Mouse (Mus musculus) forebrain, embryonic 14.5 days (tissue): Measurements from ENCODE around the gene Ccer2. TPM values are rescaled to one million over a fixed set of nuclear protein-coding genes. Genes with fewer than 3 reads are reported as not detected.

Experiments used
- ATAC-seq: fragments of 200-750 bp; cut with Nextera tagmentation; 2 replicates; pipeline ENCODE4 v1.8.0; 2017; ENCODE audit warnings: mild to moderate bottlenecking, moderate library complexity
- DNase-seq: peaks from one replicate; pipeline ENCODE4 v3.0.0-alpha.2; 2015; ENCODE audit warnings: low spot score
- H3K27ac ChIP-seq: fragments of 300-500 bp; sonication (generic); 2 replicates; pipeline ENCODE4 v1.5.1; 2014; ENCODE audit warnings: low read depth, mild to moderate bottlenecking, control low read depth, low read length, moderate library complexity
- H3K27me3 ChIP-seq: fragments of 300-500 bp; sonication (generic); replicated peaks from 2 replicates; pipeline ENCODE4 v1.6.1; 2014; ENCODE audit warnings: low read length, control low read depth, mixed read lengths; ENCODE audit not compliant: control insufficient read depth, insufficient read depth
- H3K36me3 ChIP-seq: fragments of 300-500 bp; sonication (generic); 2 replicates; pipeline ENCODE4 v1.6.1; 2014; ENCODE audit warnings: low read length, control low read depth; ENCODE audit not compliant: control insufficient read depth, insufficient read depth
- H3K4me1 ChIP-seq: fragments of 300-500 bp; sonication (generic); 2 replicates; pipeline ENCODE4 v1.6.1; 2014; ENCODE audit warnings: antibody characterized with exemption, low read length, control low read depth; ENCODE audit not compliant: control insufficient read depth, insufficient read depth
- H3K4me2 ChIP-seq: fragments of 300-500 bp; sonication (generic); 2 replicates; pipeline ENCODE4 v1.6.1; 2014; ENCODE audit warnings: mild to moderate bottlenecking, control low read depth, low read length
- H3K4me3 ChIP-seq: fragments of 300-500 bp; sonication (generic); 2 replicates; pipeline ENCODE4 v1.5.1; 2014; ENCODE audit warnings: low read depth, low read length, control low read depth
- H3K9ac ChIP-seq: fragments of 300-500 bp; sonication (generic); 2 replicates; pipeline ENCODE4 v1.6.1; 2014; ENCODE audit warnings: mild to moderate bottlenecking, low read length, control low read depth, moderate library complexity
- H3K9me3 ChIP-seq: fragments of 300-500 bp; sonication (generic); replicated peaks from 2 replicates; pipeline ENCODE4 v1.6.1; 2016; ENCODE audit warnings: low read length, control low read depth, mixed read lengths; ENCODE audit not compliant: control insufficient read depth
- WGBS: fragments of 180-500 bp; shearing (Covaris S2); extraction: QIAGEN DNeasy Blood & Tissue Kit; methylation state at CpG from one replicate; pipeline ENCODE4 v1.1.7; 2014; 5-methylcytosine and 5-hydroxymethylcytosine counted together
- polyA plus RNA-seq: library from polyadenylated mRNA; unstranded; fragments of >200 nt; fragmentation: Nextera tagmentation; extraction: Ambion mirVana; gene quantifications from 2 replicates; pipeline ENCODE4 v1.2.1, GENCODE M21; 2014

Gene Ccer2
- polyA plus RNA-seq, 1 experiment from 2014 or later: not detected

- Histone ChIP-seq H3K27ac (peak overlapping the region; percentile 17; the same call in 1 of the 2 replicates), H3K36me3 (no peaks in the 10 kb centered on the region), H3K27me3 (no peaks in the 10 kb centered on the region), H3K9ac (no peak overlapping the region; the same call in 1 of the 2 replicates), H3K9me3 (no peaks in the 10 kb centered on the region), H3K4me2 (no peak overlapping the region), H3K4me1 (peaks cover 16% of the 10 kb centered on the region), H3K4me3 (no peak overlapping the region)
- no peak; the same call in 1 of the 2 replicates for ATAC-seq
- 12% methylated on average over 10 of the region's 10 CpGs for WGBS
- DNase-seq: peak; percentile 70
Measured at GRCm38 (mm10) chr7:28801901-28802670, 46.1 kb downstream of the Ccer2 start.

- ATAC-seq (no peak), DNase-seq (no peak)
- H3K36me3 ChIP-seq: no peaks in the 10 kb centered on the region
- H3K27ac ChIP-seq: peak overlapping the region; percentile 30; the same call in 1 of the 2 replicates
- H3K4me2 ChIP-seq: no peak overlapping the region
- H3K9ac ChIP-seq: peak overlapping the region; percentile 17; the same call in 1 of the 2 replicates
- no peaks in the 10 kb centered on the region for H3K27me3 ChIP-seq
- WGBS: 11% methylated on average over 10 of the region's 10 CpGs
- H3K4me3 ChIP-seq: no peak overlapping the region
- H3K4me1 ChIP-seq: peaks cover 20% of the 10 kb centered on the region
- H3K9me3 ChIP-seq: no peaks in the 10 kb centered on the region
Measured at GRCm38 (mm10) chr7:28802846-28803588, 47.0 kb downstream of the Ccer2 start.

- Histone ChIP-seq H3K4me2 (no peak overlapping the region), H3K4me1 (peaks cover 23% of the 10 kb centered on the region), H3K9me3 (no peaks in the 10 kb centered on the region), H3K27me3 (no peaks in the 10 kb centered on the region), H3K9ac (no peak overlapping the region), H3K27ac (no peak overlapping the region), H3K4me3 (no peak overlapping the region), H3K36me3 (no peaks in the 10 kb centered on the region)
- ATAC-seq (no peak), DNase-seq (no peak)
- 90% methylated on average over 4 of the region's 4 CpGs for WGBS
Measured at GRCm38 (mm10) chr7:28803756-28804155, 47.8 kb downstream of the Ccer2 start.

GRCm38 (mm10) chr7:28806869-28807268, 50.9 kb downstream of the Ccer2 start:
- Histone ChIP-seq H3K4me2 (no peak overlapping the region), H3K4me1 (peaks cover 20% of the 10 kb centered on the region), H3K4me3 (no peak overlapping the region), H3K27me3 (no peaks in the 10 kb centered on the region), H3K9ac (no peak overlapping the region), H3K9me3 (no peaks in the 10 kb centered on the region), H3K27ac (no peak overlapping the region), H3K36me3 (no peaks in the 10 kb centered on the region; the same call in 1 of the 2 replicates)
- no peak for ATAC-seq
- no peak for DNase-seq
- WGBS: 81% methylated on average over 4 of the region's 4 CpGs

- peaks cover 20% of the 10 kb centered on the region for H3K4me1 ChIP-seq
- H3K27ac ChIP-seq: peak overlapping the region; percentile 99; the same call in 1 of the 2 replicates
- no peaks in the 10 kb centered on the region for H3K27me3 ChIP-seq
- H3K4me3 ChIP-seq: peak overlapping the region; percentile 75
- peak overlapping the region; percentile 87 for H3K9ac ChIP-seq
- H3K4me2 ChIP-seq: peak overlapping the region; percentile 97
- whole genome bisulfite sequencing: 11% methylated on average over 6 of the region's 8 CpGs
- DNase-seq (no peak), ATAC-seq (no peak)
- no peaks in the 10 kb centered on the region for H3K9me3 ChIP-seq
- peaks cover 6% of the 10 kb centered on the region; the same call in 1 of the 2 replicates for H3K36me3 ChIP-seq
Measured at GRCm38 (mm10) chr7:28807641-28808220, 51.8 kb downstream of the Ccer2 start.

- peak; percentile 71 for DNase-seq
- H3K27ac ChIP-seq: peak within 1 kb of the TSS; percentile 99
- peak within 1 kb of the TSS; percentile 75 for H3K4me3 ChIP-seq
- no peaks in the 10 kb centered on the region for H3K27me3 ChIP-seq
- peak within 1 kb of the TSS; percentile 97 for H3K4me2 ChIP-seq
- peak; percentile 4 for ATAC-seq
- peaks cover 12% of the 10 kb centered on the region for H3K36me3 ChIP-seq
- H3K9ac ChIP-seq: peak within 1 kb of the TSS; percentile 87
- 4% methylated on average over 34 of the region's 35 CpGs for WGBS
- H3K9me3 ChIP-seq: no peaks in the 10 kb centered on the region
- H3K4me1 ChIP-seq: peaks cover 20% of the 10 kb centered on the region
Measured at GRCm38 (mm10) chr7:28808221-28808941, 52.4 kb downstream of the Ccer2 start, which contains the start of gene Hnrnpl. Gene Hnrnpl (plus strand): TSS chr7:28808541.

Other genes with a start within 250 kb of the Ccer2 start
- gene Ifnl2, start 245.7 kb upstream of the Ccer2 start, polyA plus RNA-seq: not detected in 2 replicates
- not detected in 2 replicates for gene Ifnl3, start 233.3 kb upstream of the Ccer2 start, polyA plus RNA-seq
- gene Sycn, start 215.3 kb upstream of the Ccer2 start, polyA plus RNA-seq: not detected in 2 replicates
- not detected in 2 replicates for gene Nccrp1, start 208.9 kb upstream of the Ccer2 start, polyA plus RNA-seq
- gene Samd4b, start 158.0 kb upstream of the Ccer2 start, polyA plus RNA-seq: 20.1 and 24.1 TPM in 2 replicates
- gene Pak4, start 158.0 kb upstream of the Ccer2 start, polyA plus RNA-seq: 12.6 and 16.0 TPM in 2 replicates
- not detected in 2 replicates for gene Acp7, start 124.8 kb upstream of the Ccer2 start, polyA plus RNA-seq
- gene Fbxo27, start 63.3 kb upstream of the Ccer2 start, polyA plus RNA-seq: 4.3 and 5.9 TPM in 2 replicates
- gene Fbxo17, start 39.4 kb upstream of the Ccer2 start, polyA plus RNA-seq: 3.0 and 3.4 TPM in 2 replicates
- 133 and 141 TPM in 2 replicates for gene Mrps12, start 14.4 kb upstream of the Ccer2 start, polyA plus RNA-seq
- gene Sars2, start 14.2 kb upstream of the Ccer2 start, polyA plus RNA-seq: 17.6 and 17.7 TPM in 2 replicates
- 110 and 115 TPM in 2 replicates for gene Sirt2, start 10.6 kb downstream of the Ccer2 start, polyA plus RNA-seq
- 61.0 and 62.4 TPM in 2 replicates for gene Nfkbib, start 11.3 kb downstream of the Ccer2 start, polyA plus RNA-seq
- 1.3 and 1.5 TPM in 2 replicates for gene Rinl, start 32.8 kb downstream of the Ccer2 start, polyA plus RNA-seq
- gene Hnrnpl, start 52.4 kb downstream of the Ccer2 start, polyA plus RNA-seq: 190 and 198 TPM in 2 replicates
- gene Ech1, start 69.0 kb downstream of the Ccer2 start, polyA plus RNA-seq: 103 and 107 TPM in 2 replicates
- 1.7 and 2.0 TPM in 2 replicates for gene Lgals4, start 77.7 kb downstream of the Ccer2 start, polyA plus RNA-seq
- gene Lgals7, start 107.7 kb downstream of the Ccer2 start, polyA plus RNA-seq: 2.4 and 4.2 TPM in 2 replicates
- 0.11 and 0.38 TPM in 2 replicates for gene Capn12, start 125.2 kb downstream of the Ccer2 start, polyA plus RNA-seq
- gene Actn4, start 206.2 kb downstream of the Ccer2 start, polyA plus RNA-seq: 101 and 128 TPM in 2 replicates
- 345 and 412 TPM in 2 replicates for gene Eif3k, start 225.7 kb downstream of the Ccer2 start, polyA plus RNA-seq
- 6.1 and 6.9 TPM in 2 replicates for gene Map4k1, start 225.9 kb downstream of the Ccer2 start, polyA plus RNA-seq